Comparison of ENCODE assay signal across 14 mouse cellular contexts in genomic region chr16:76687735-76688447, GRCm38 (mm10).
DNase-seq lines count a peak whose midpoint lies in the region; ATAC-seq and TF ChIP-seq lines count a peak whose summit lies in the region.
"Had no signal": no experiment of that assay in that cellular context is flagged by ENCODE, and none has a peak within 500 bp of the region (broad histone marks: within the 10 kb centered on the region; RNA-seq: fewer than 3 reads in every experiment).

No protein-coding gene starts in this region.

- H3K27ac ChIP-seq in intestine, postnatal 0 days (ENCODE audit: low read depth, low read length), result no peak overlapping the region
- H3K27ac ChIP-seq: heart, adult 2 months had no signal

- H3K27me3 ChIP-seq in intestine, postnatal 0 days (replicated peaks; ENCODE audit: control insufficient read depth, insufficient read depth, low read length), result no peaks in the 10 kb centered on the region
- H3K27me3 ChIP-seq: CH12.LX had no signal

- no peaks in the 10 kb centered on the region for H3K9me3 ChIP-seq in intestine, postnatal 0 days (ENCODE audit: control insufficient read depth)

- WGBS in intestine, postnatal 0 days, result 88% methylated on average over 18 of the region's 18 CpGs

- H3K4me2 ChIP-seq in intestine, postnatal 0 days (replicated peaks; ENCODE audit: low read depth), result no peak overlapping the region

- no peak overlapping the region for H3K9ac ChIP-seq in intestine, postnatal 0 days (ENCODE audit: low read depth, low read length)

- no peak overlapping the region for H3K4me3 ChIP-seq in intestine, postnatal 0 days (ENCODE audit: low read depth, low read length)
- H3K4me3 ChIP-seq: heart, adult 2 months had no signal

- H3K36me3 ChIP-seq in intestine, postnatal 0 days (ENCODE audit: control insufficient read depth, insufficient read depth), result no peaks in the 10 kb centered on the region

- H3K4me1 ChIP-seq in intestine, postnatal 0 days (replicated peaks; ENCODE audit: control insufficient read depth, insufficient read depth, low read length), result no peaks in the 10 kb centered on the region

- DNase-seq in layer of hippocampus, adult 11-12 months (ENCODE audit: low spot score), result peak; percentile 11
- no peak for DNase-seq in layer of hippocampus, postnatal 25 days (ENCODE audit: extremely low spot score in 1 of 2, low spot score in 1 of 2)
- DNase-seq in brain, embryonic 18.5 days (ENCODE audit: low read depth, low spot score), result peak; percentile 61
- peak; percentile 4 to 12 for DNase-seq in frontal cortex, postnatal 10 days (ENCODE audit: low spot score in 2 of 2)
- DNase-seq in lung, postnatal 14 days, result peak; percentile 18
- DNase-seq: adrenal gland, postnatal 10 days; cerebellum, adult 9-11 months; heart, adult 2 months; heart, postnatal 4 days; kidney, adult 11 months; spleen, adult 18-20 months had no signal

- TF ChIP-seq CTCF in intestine, postnatal 0 days (IDR thresholded peaks at IDR 0.05; ENCODE audit: low read depth), result no peak

- ATAC-seq in inflammation-experienced regulatory T-cells, adult 6 months, result no peak
- ATAC-seq in intestine, postnatal 0 days, result no peak

Comparison
In these comparisons a context has a peak if more than half of its experiments do, and no peak if none do; other contexts are left out.
1. DNase-seq: peak in layer of hippocampus, adult 11-12 months (single experiment), brain, embryonic 18.5 days (single experiment), frontal cortex, postnatal 10 days (2 of 2) and lung, postnatal 14 days (single experiment); none in layer of hippocampus, postnatal 25 days (0 of 2).